Mouse (Mus musculus): ENCODE results near the gene Slc7a8. TPM values are rescaled to one million over a fixed set of nuclear protein-coding genes. Genes with fewer than 3 reads are reported as not detected.

The Slc7a8 gene
- polyA plus RNA-seq, 1 experiment from 2014 or later: 34.2 TPM

DNA sequence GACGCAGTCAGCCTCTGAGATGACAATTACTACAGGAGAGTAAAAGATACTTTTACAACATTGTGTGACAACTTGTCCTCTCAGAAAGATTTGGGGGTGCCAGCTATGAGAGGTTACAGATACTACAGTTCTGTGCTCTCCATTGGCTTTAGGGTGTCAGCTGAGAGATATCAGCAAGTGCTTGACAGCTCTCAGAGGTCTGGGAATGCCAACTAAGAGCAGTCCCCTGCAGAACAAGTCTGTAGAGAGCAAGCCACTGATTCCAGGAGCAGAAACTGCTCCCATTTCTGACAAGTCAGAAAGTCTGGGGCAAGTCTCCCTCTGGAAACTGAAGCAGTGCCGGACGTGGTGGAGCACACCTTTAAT, 27.9 kb upstream of the Slc7a8 start:
- WGBS: 72% methylated on average over 3 of the region's 3 CpGs
- peak; percentile 19; the same call in 1 of the 2 replicates for ATAC-seq

DNA sequence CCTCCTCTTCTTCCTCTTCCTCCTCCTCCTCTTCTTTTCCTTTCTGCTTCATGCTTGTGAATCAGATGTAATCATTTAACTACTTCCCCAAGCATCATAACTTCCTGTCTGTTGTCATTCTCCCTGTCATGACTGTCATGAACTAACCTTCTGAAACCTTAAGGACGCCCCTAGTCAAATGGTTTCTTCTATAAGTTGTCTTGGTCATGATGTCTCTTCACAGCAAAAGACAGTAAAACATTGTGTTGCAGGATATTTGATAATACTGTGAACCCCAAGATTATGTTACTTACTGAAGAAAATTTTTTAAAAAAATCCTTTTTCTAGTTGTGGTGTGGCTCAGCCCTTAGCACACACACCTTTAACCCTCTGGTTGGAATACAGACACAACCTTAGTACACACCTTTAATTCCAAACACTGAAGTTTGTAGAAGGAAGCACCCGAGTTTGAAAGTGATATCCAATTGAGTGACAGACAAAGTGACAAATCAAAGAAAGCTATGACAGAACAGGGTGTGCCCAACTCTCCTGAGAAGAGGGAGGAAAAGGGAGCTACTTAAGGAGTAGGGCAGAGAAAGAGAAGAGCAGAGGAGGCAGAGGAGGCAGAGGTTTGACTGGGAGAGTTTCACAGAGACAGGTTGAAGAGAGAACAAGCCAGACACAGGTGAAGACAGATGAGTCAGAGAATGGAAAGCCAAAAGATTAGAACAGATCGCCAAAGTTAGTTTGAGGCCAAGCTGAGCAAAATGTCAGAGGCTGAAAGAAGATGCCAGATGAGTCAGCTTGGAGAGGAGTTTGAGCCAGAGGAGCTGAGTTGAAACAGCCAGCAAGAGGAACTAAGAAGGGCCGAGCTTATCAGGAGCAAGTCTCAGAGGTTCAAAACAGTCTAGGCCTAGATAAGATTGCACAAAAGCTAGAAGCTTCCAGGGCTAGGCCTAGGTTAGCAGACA, 27.2 kb upstream of the Slc7a8 start:
- Histone ChIP-seq H3K4me2 (replicated peaks; ENCODE audit: low read depth) (no peak overlapping the region), H3K9ac (ENCODE audit: low read depth, low read length) (no peak overlapping the region), H3K27ac (ENCODE audit: low read depth, low read length) (no peak overlapping the region), H3K27me3 (replicated peaks; ENCODE audit: control insufficient read depth, insufficient read depth, low read length) (no peaks in the 10 kb centered on the region), H3K9me3 (ENCODE audit: control insufficient read depth) (no peaks in the 10 kb centered on the region), H3K4me1 (replicated peaks; ENCODE audit: control insufficient read depth, insufficient read depth, low read length) (no peaks in the 10 kb centered on the region), H3K36me3 (ENCODE audit: control insufficient read depth, insufficient read depth) (no peaks in the 10 kb centered on the region), H3K4me3 (ENCODE audit: low read depth, low read length) (no peak overlapping the region)
- TF ChIP-seq CTCF (IDR thresholded peaks at IDR 0.05; ENCODE audit: low read depth): no peak
- peak; percentile 19; the same call in 1 of the 2 replicates for ATAC-seq
- WGBS: 49% methylated on average over 4 of the region's 4 CpGs

More for the DNA sequence above, 27.9 kb upstream of the Slc7a8 start:
- H3K4me3 ChIP-seq (ENCODE audit: low read depth, low read length): no peak overlapping the region
- no peak for TF ChIP-seq CTCF (IDR thresholded peaks at IDR 0.05; ENCODE audit: low read depth)
- no peak overlapping the region for H3K9ac ChIP-seq (ENCODE audit: low read depth, low read length)
- no peaks in the 10 kb centered on the region for H3K27me3 ChIP-seq (replicated peaks; ENCODE audit: control insufficient read depth, insufficient read depth, low read length)
- no peak overlapping the region for H3K4me2 ChIP-seq (replicated peaks; ENCODE audit: low read depth)
- H3K27ac ChIP-seq (ENCODE audit: low read depth, low read length): no peak overlapping the region
- H3K36me3 ChIP-seq (ENCODE audit: control insufficient read depth, insufficient read depth): no peaks in the 10 kb centered on the region
- H3K9me3 ChIP-seq (ENCODE audit: control insufficient read depth): no peaks in the 10 kb centered on the region
- no peaks in the 10 kb centered on the region for H3K4me1 ChIP-seq (replicated peaks; ENCODE audit: control insufficient read depth, insufficient read depth, low read length)

DNA sequence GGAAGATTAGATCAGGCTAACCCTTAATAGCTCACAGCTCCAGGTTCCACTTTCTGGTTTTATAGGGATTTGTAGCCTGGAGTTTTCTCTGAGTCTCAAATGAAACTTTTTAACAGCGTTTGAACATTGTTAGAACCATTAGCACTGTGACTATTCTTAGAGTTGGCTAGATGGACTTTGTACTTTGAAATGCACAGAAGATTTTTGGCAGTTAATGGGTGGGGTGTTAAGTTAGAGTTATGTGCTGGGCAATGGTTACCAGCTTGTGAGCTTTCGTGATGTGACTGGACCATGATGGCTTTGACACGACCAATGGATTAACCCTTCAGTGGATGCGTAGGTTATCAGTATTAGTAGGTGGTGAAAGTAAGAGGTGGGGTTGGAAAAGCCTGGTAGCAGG, 24.4 kb upstream of the Slc7a8 start:
- Histone ChIP-seq H3K27me3 (replicated peaks; ENCODE audit: control insufficient read depth, insufficient read depth, low read length) (no peaks in the 10 kb centered on the region), H3K4me2 (replicated peaks; ENCODE audit: low read depth) (no peak overlapping the region), H3K27ac (ENCODE audit: low read depth, low read length) (no peak overlapping the region), H3K9me3 (ENCODE audit: control insufficient read depth) (no peaks in the 10 kb centered on the region), H3K36me3 (ENCODE audit: control insufficient read depth, insufficient read depth) (no peaks in the 10 kb centered on the region), H3K9ac (ENCODE audit: low read depth, low read length) (no peak overlapping the region), H3K4me3 (ENCODE audit: low read depth, low read length) (no peak overlapping the region), H3K4me1 (replicated peaks; ENCODE audit: control insufficient read depth, insufficient read depth, low read length) (no peaks in the 10 kb centered on the region; the same call in 1 of the 2 replicates)
- no peak for TF ChIP-seq CTCF (IDR thresholded peaks at IDR 0.05; ENCODE audit: low read depth)
- 53% methylated on average over 4 of the region's 4 CpGs for WGBS
- ATAC-seq: no peak

DNA sequence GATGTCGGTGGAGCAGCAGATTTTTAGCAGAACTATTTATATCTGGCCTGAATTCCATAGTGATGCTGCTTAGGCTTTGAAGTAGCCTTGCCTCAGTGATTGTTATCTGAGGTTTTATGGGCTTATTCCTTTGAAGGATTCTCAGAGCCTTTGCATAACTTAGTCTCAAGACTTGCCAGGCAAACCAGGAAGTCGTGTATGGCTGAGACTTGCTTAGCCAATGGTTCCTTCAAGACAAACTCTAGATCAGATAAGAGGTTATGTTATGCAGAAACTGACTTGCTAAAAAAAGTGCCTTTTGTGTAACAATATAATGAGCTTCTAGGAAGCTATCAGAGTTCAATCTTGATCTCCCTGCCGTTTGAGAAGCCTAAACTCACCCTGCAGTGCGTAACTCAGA, 20.7 kb upstream of the Slc7a8 start:
- Histone ChIP-seq H3K4me2 (replicated peaks; ENCODE audit: low read depth) (no peak overlapping the region), H3K36me3 (ENCODE audit: control insufficient read depth, insufficient read depth) (no peaks in the 10 kb centered on the region), H3K4me3 (ENCODE audit: low read depth, low read length) (no peak overlapping the region), H3K4me1 (replicated peaks; ENCODE audit: control insufficient read depth, insufficient read depth, low read length) (no peaks in the 10 kb centered on the region; the same call in 1 of the 2 replicates), H3K27ac (ENCODE audit: low read depth, low read length) (no peak overlapping the region), H3K27me3 (replicated peaks; ENCODE audit: control insufficient read depth, insufficient read depth, low read length) (no peaks in the 10 kb centered on the region), H3K9me3 (ENCODE audit: control insufficient read depth) (no peaks in the 10 kb centered on the region), H3K9ac (ENCODE audit: low read depth, low read length) (no peak overlapping the region)
- no peak for TF ChIP-seq CTCF (IDR thresholded peaks at IDR 0.05; ENCODE audit: low read depth)
- WGBS: 43% methylated on average over 4 of the region's 4 CpGs
- ATAC-seq: peak; percentile 48; the same call in 1 of the 2 replicates

DNA sequence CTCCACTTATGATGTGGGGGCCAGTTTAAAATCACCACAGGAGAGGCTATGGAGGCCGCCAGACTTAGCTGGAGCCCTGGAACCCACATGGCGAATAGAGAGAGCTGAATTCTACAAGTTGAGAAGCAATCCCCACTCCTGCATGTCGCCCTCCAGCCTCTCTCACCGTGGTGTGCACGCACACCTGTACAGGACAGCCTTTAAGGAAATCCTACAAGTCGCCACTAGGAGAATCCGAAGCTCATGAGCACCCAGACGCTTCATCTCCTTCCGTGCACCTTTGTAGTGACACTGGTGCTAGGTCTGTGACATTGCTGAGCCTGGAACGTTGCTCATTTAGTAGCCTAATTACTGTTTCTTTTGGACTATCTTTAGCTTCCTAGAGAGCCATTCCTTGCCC, 17.9 kb upstream of the Slc7a8 start:
- ATAC-seq: 0 out of 2 replicates have a peak, but pooled peaks have one; percentile 44
- no peaks in the 10 kb centered on the region; the same call in 1 of the 2 replicates for H3K4me1 ChIP-seq (replicated peaks; ENCODE audit: control insufficient read depth, insufficient read depth, low read length)

DNA sequence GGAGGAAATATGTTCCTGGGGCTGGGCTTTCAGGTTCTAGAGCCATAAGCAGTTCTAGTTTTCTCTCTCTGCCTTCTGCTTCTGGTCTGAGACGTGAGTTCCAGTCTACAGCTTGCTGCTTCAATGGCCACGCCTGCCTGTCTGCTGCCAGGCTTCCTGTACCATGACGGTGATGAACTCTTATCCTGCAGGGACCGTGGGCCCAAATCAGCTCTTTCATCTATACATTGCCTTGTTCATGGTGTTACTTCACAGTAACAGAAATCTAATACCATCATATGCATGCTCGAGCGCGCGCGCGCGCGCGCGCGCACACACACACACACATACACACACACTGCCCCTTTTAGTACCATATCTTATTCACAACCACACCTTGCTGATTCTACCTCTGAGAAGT, 15.0 kb upstream of the Slc7a8 start:
- no peaks in the 10 kb centered on the region for H3K27me3 ChIP-seq (replicated peaks; ENCODE audit: control insufficient read depth, insufficient read depth, low read length)
- ATAC-seq: no peak
- WGBS: 87% methylated on average over 15 of the region's 15 CpGs
- no peak overlapping the region for H3K4me3 ChIP-seq (ENCODE audit: low read depth, low read length)
- no peaks in the 10 kb centered on the region for H3K36me3 ChIP-seq (ENCODE audit: control insufficient read depth, insufficient read depth)
- no peak overlapping the region for H3K9ac ChIP-seq (ENCODE audit: low read depth, low read length)
- no peak for TF ChIP-seq CTCF (IDR thresholded peaks at IDR 0.05; ENCODE audit: low read depth)
- H3K9me3 ChIP-seq (ENCODE audit: control insufficient read depth): no peaks in the 10 kb centered on the region
- H3K27ac ChIP-seq (ENCODE audit: low read depth, low read length): no peak overlapping the region
- H3K4me2 ChIP-seq (replicated peaks; ENCODE audit: low read depth): no peak overlapping the region
- H3K4me1 ChIP-seq (replicated peaks; ENCODE audit: control insufficient read depth, insufficient read depth, low read length): peaks cover 5% of the 10 kb centered on the region; the same call in 1 of the 2 replicates

More for the DNA sequence above, 17.9 kb upstream of the Slc7a8 start:
- peak; percentile 65 for TF ChIP-seq CTCF (IDR thresholded peaks at IDR 0.05; ENCODE audit: low read depth)
- Histone ChIP-seq H3K4me2 (replicated peaks; ENCODE audit: low read depth) (no peak overlapping the region), H3K9me3 (ENCODE audit: control insufficient read depth) (no peaks in the 10 kb centered on the region), H3K36me3 (ENCODE audit: control insufficient read depth, insufficient read depth) (no peaks in the 10 kb centered on the region), H3K4me3 (ENCODE audit: low read depth, low read length) (no peak overlapping the region), H3K27me3 (replicated peaks; ENCODE audit: control insufficient read depth, insufficient read depth, low read length) (no peaks in the 10 kb centered on the region), H3K27ac (ENCODE audit: low read depth, low read length) (no peak overlapping the region), H3K9ac (ENCODE audit: low read depth, low read length) (no peak overlapping the region)
- 45% methylated on average over 10 of the region's 10 CpGs for WGBS
